Mouse (Mus musculus) midbrain, embryonic 12.5 days (tissue): ENCODE results near the gene Gnb3. TPM values are rescaled to one million over a fixed set of nuclear protein-coding genes. Genes with fewer than 3 reads are reported as not detected.
A peak's percentile ranks its signal among the peaks of the same experiment; 100 is the strongest.
"Not testable (repeated sequence)": the region's sequence is repeated elsewhere in the genome, so short reads cannot be mapped to it uniquely, and the experiment has no call there.

Experiments used
- ATAC-seq: fragments of 200-750 bp; cut with Nextera tagmentation; 2 replicates; pipeline ENCODE4 v1.8.0; 2017; ENCODE audit warnings: low read depth, moderate TSS enrichment, moderate library complexity; ENCODE audit not compliant: low FRiP score
- H3K27ac ChIP-seq: fragments of 300-500 bp; sonication (generic); replicated peaks from 2 replicates; pipeline ENCODE4 v1.5.1; 2016; ENCODE audit warnings: mild to moderate bottlenecking
- H3K27me3 ChIP-seq: fragments of 300-500 bp; sonication (generic); 2 replicates; pipeline ENCODE4 v1.6.1; 2016; ENCODE audit warnings: mild to moderate bottlenecking
- H3K36me3 ChIP-seq: fragments of 300-500 bp; sonication (generic); 2 replicates; pipeline ENCODE4 v1.6.1; 2016
- H3K4me1 ChIP-seq: fragments of 300-500 bp; sonication (generic); 2 replicates; pipeline ENCODE4 v1.6.1; 2016
- H3K4me2 ChIP-seq: fragments of 300-500 bp; sonication (generic); replicated peaks from 2 replicates; pipeline ENCODE4 v1.6.1; 2016; ENCODE audit warnings: mild to moderate bottlenecking, moderate library complexity
- H3K4me3 ChIP-seq: fragments of 300-500 bp; sonication (generic); 2 replicates; pipeline ENCODE4 v1.5.1; 2016; ENCODE audit warnings: mild to moderate bottlenecking
- H3K9ac ChIP-seq: fragments of 300-500 bp; sonication (generic); replicated peaks from 2 replicates; pipeline ENCODE4 v1.6.1; 2016; ENCODE audit warnings: mild to moderate bottlenecking, moderate library complexity
- H3K9me3 ChIP-seq: fragments of 300-500 bp; sonication (generic); 2 replicates; pipeline ENCODE4 v1.6.1; 2016; ENCODE audit warnings: mild to moderate bottlenecking
- WGBS: fragments of 180-500 bp; shearing (Covaris S2); methylation state at CpG from one replicate; pipeline ENCODE4 v1.1.7; 2016; 5-methylcytosine and 5-hydroxymethylcytosine counted together
- polyA plus RNA-seq: library from polyadenylated mRNA; unstranded; fragments of >200 nt; fragmentation: Nextera tagmentation; extraction: Ambion mirVana; gene quantifications from 2 replicates; pipeline ENCODE4 v1.2.1, GENCODE M21; 2016

Gnb3 gene
- polyA plus RNA-seq, 1 experiment from 2014 or later: 5.5 TPM

DNA sequence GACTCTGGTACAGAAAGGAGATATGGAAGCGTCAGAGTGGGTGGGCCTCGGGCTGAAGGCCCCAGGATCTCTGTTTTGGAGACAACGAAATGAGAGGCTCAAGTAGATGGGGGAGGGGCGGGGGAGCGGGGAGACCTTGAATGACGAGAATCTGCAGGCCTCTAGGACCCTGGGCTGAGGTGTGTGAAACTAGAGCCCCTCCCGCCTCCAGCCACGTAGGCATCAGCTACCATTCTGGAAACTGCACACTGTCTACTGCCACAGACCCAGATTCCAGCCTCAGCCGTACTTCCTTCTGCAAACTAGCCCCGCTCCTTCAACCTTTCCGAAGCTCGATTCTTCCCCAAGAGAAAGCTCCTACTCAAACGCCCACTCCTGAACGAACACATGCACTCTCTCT lies 16.2 kb upstream of the Gnb3 start:
- peak; percentile 53 for ATAC-seq
- WGBS: 9% methylated on average over 14 of the region's 14 CpGs
- Histone ChIP-seq H3K4me2 (peak overlapping the region; percentile 85), H3K9me3 (no peaks in the 10 kb centered on the region), H3K4me3 (peak overlapping the region; percentile 75), H3K9ac (peak overlapping the region; percentile 97), H3K27me3 (peaks cover 24% of the 10 kb centered on the region), H3K27ac (peak overlapping the region; percentile 95), H3K4me1 (peaks cover 43% of the 10 kb centered on the region), H3K36me3 (no peaks in the 10 kb centered on the region)

DNA sequence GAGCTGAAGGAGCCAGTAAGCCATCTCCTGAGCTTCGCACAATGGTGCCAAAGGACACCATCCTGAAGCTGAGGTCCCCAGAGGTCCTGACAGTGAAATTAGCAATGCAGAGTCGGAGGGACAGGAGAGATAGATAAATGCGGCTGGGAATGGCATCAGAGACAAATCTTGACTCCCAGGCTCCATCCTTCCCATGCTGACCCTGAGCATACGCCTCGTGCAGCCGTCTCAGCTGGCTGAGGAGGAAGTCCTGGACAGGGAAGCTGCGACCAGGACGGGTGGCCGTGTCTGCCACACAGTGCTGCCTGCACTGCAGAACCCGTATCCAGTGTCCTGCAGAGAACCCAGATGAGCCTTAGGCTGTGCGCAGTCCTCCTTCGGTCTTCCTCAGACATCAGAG lies 14.6 kb upstream of the Gnb3 start:
- H3K4me3 ChIP-seq: no peak overlapping the region
- peaks cover 21% of the 10 kb centered on the region for H3K27me3 ChIP-seq
- 79% methylated on average over 12 of the region's 12 CpGs for WGBS
- H3K4me2 ChIP-seq: no peak overlapping the region
- ATAC-seq: no peak
- no peak overlapping the region for H3K9ac ChIP-seq
- no peaks in the 10 kb centered on the region for H3K9me3 ChIP-seq
- H3K27ac ChIP-seq: no peak overlapping the region
- 0 out of 2 replicates have a peak, but pooled peaks cover 5% of the 10 kb centered on the region for H3K36me3 ChIP-seq
- H3K4me1 ChIP-seq: peaks cover 27% of the 10 kb centered on the region

DNA sequence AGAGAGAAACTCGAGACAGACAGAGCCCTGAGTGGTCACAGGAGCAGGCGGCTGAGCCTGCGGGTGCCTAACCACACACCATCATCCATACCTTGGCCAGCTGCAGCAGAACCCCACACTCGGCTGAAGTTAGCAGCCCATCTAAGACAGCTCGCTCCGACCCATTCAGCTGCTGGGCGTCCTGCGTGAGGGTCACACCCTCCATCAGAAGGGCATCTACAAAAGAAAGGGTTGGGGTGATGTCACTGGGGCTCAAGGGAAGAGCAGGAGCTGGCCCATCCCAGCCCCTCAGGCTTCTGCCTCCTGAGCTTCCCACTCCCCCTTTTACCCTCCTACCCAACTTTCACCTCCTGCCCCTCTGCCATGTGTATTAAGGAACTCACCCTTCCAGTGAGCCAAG lies 10.5 kb upstream of the Gnb3 start:
- H3K9me3 ChIP-seq: no peaks in the 10 kb centered on the region
- no peak overlapping the region for H3K4me3 ChIP-seq
- H3K27ac ChIP-seq: no peak overlapping the region
- H3K27me3 ChIP-seq: peaks cover 6% of the 10 kb centered on the region; the same call in 1 of the 2 replicates
- no peak overlapping the region for H3K9ac ChIP-seq
- 65% methylated on average over 8 of the region's 8 CpGs for WGBS
- H3K4me2 ChIP-seq: no peak overlapping the region
- H3K36me3 ChIP-seq: 0 out of 2 replicates have a peak, but pooled peaks cover 5% of the 10 kb centered on the region
- no peak for ATAC-seq
- peaks cover 8% of the 10 kb centered on the region; the same call in 1 of the 2 replicates for H3K4me1 ChIP-seq

DNA sequence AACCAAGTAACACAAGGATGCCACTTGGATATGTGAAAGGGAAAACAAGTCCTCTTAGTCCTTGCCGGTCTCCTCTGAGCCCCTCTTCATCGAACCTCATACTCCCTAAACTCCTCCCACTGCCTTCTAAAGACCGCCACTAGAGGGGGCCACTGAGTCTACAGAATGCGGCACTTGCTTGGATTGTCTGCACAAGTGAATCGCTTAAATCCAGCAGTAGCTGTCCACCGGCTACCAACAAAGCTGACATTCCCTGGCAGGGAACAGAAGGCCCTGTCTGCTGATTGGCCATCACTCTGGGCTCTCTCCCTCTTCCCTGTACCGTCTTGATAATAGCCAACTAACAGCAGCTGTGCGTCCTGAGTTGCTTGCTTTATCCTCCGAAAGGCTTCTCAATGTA lies 7.2 kb upstream of the Gnb3 start:
- Histone ChIP-seq H3K9me3 (no peaks in the 10 kb centered on the region), H3K9ac (no peak overlapping the region)

DNA sequence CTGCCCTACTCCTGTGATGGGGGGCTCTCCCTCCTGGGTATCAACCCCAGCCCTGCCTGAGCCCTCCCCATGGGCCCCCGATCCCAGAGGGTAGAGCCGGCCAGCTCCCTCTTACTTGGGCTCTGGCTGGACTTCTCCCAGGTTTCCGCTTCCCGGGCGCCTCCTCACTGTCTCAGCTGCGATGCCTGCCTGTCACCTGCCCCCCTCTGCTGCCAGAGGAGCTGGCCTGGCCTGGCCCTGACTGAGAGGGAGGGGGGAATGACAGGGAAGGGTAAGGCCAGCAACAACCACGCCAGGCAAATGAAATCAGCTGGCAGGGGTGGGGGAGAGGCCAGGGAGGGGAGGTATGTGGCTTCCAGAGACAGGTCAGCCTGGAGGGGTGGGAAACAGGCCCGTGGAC lies 270 bp downstream of the Gnb3 start:
- ATAC-seq: peak; percentile 45
- Histone ChIP-seq H3K4me1 (peaks cover 17% of the 10 kb centered on the region), H3K4me2 (peak overlapping the region; percentile 24), H3K27ac (peak overlapping the region; percentile 77), H3K27me3 (peaks cover 12% of the 10 kb centered on the region), H3K9me3 (no peaks in the 10 kb centered on the region), H3K36me3 (peaks cover 5% of the 10 kb centered on the region; the same call in 1 of the 2 replicates), H3K9ac (peak overlapping the region; percentile 7; the same call in 1 of the 2 replicates), H3K4me3 (no peak overlapping the region)
- WGBS: 5% methylated on average over 8 of the region's 8 CpGs

More for the DNA sequence above, 7.2 kb upstream of the Gnb3 start:
- peak; percentile 90 for ATAC-seq
- H3K4me1 ChIP-seq: 0 out of 2 replicates have a peak, but pooled peaks cover 7% of the 10 kb centered on the region
- no peak overlapping the region for H3K4me2 ChIP-seq
- WGBS: 5% methylated on average over 9 of the region's 9 CpGs
- no peak overlapping the region for H3K4me3 ChIP-seq
- H3K36me3 ChIP-seq: 0 out of 2 replicates have a peak, but pooled peaks cover 5% of the 10 kb centered on the region
- H3K27me3 ChIP-seq: no peaks in the 10 kb centered on the region
- peak overlapping the region; percentile 67 for H3K27ac ChIP-seq

DNA sequence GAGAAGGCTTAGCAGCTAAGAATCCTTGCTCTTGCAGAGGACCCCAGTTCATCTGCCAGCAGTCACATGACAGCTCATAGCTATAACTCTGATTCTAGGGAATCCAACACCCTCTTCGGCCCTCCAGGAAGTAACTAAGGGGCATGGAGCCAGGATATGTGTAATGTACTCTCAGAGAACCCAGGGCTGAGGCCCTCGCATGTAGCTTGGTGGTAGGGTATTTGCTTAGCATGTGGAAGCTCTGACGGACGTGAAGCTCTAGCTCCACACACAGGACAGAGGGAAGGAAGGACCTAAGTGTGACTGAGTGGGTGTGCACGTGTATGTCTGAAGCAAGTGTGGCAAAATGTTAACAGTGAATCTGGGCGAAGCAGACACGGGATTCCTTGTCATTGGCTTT lies 3.7 kb downstream of the Gnb3 start:
- Histone ChIP-seq H3K27ac (no peak overlapping the region), H3K4me2 (no peak overlapping the region), H3K27me3 (peaks cover 12% of the 10 kb centered on the region), H3K36me3 (peaks cover 35% of the 10 kb centered on the region), H3K9me3 (no peaks in the 10 kb centered on the region), H3K4me1 (peaks cover 32% of the 10 kb centered on the region), H3K9ac (no peak overlapping the region), H3K4me3 (no peak overlapping the region)
- 83% methylated on average over 7 of the region's 7 CpGs for WGBS
- ATAC-seq: no peak

DNA sequence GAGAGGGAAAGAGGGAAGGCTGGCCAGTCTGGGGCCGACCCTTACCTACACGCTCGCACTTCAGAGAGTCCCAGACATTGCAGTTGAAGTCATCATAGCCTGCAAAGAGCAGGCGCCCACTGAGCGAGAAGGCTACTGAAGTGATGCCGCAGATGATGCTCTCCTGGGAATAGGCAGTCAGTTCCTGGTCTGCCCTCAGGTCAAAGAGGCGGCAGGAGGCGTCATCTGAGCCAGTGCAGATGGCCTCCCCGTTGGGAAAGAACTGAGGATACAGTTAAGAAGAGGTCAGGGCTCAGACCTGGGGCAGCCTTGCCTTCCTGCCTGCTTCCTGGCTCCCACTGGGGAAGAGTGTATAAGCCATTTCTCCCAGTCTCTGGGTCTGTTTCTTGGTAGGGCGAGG lies 4.5 kb downstream of the Gnb3 start:
- Histone ChIP-seq H3K9me3 (no peaks in the 10 kb centered on the region), H3K9ac (no peak overlapping the region), H3K27ac (0 out of 2 replicates have a peak overlapping the region, but pooled peaks have one; percentile 39), H3K27me3 (peaks cover 12% of the 10 kb centered on the region), H3K4me1 (peaks cover 35% of the 10 kb centered on the region), H3K4me2 (no peak overlapping the region), H3K4me3 (no peak overlapping the region), H3K36me3 (peaks cover 32% of the 10 kb centered on the region)
- ATAC-seq: no peak
- WGBS: 72% methylated on average over 10 of the region's 10 CpGs

DNA sequence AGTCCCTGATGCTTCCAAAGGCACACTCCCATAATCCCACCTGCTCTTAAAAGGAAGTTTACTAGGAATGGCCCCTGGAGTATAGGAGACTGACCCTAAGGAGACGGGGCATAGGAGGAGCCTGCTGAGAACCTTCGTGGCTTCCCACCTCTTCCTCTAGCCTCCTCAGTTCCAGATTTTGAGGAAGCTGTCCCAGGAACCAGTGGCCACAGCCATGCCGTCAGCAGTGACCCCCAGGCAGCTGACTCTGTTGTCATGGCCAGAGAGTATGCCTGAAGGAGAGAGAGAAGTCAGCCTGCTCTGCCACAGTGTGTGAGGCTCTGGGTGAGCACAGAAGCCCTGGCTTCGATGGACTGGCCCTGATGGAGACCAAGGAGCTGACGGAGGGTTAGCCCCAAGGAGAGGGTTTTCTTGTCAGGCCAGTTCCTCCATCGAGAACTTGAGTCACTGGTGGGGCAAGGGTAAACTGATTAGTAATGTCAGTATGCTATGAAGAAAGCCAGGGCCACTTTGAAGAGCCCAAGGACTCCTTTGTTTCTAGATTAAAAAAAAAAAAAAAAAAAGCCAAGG lies 5.5 kb downstream of the Gnb3 start:
- peaks cover 32% of the 10 kb centered on the region for H3K36me3 ChIP-seq
- H3K4me3 ChIP-seq: no peak overlapping the region
- 87% methylated on average over 6 of the region's 6 CpGs for WGBS
- 0 out of 2 replicates have a peak overlapping the region, but pooled peaks have one; percentile 5 for H3K27ac ChIP-seq
- ATAC-seq: no peak
- no peaks in the 10 kb centered on the region for H3K9me3 ChIP-seq
- H3K4me1 ChIP-seq: peaks cover 30% of the 10 kb centered on the region
- H3K4me2 ChIP-seq: no peak overlapping the region
- peaks cover 10% of the 10 kb centered on the region for H3K27me3 ChIP-seq
- H3K9ac ChIP-seq: no peak overlapping the region

DNA sequence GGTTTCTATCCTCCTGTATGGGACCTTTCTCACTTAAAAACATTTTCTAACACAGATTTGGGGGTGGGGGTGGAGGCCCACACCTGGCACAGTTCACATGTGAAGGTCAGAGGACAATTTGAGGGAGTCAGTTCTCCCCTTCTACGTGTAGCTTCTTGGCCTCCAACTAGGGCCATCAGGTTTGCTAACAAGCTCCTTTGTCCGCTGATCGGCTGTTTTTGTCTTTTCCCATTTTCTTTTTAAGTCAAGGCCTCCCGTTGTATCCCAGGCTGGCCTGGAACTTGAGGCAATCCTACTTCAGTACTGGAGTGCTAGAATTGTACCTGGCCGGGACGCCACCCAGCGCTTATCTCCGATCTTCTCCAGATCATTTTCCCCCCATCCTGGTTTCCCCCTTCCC lies 8.4 kb downstream of the Gnb3 start:
- peaks cover 35% of the 10 kb centered on the region for H3K4me1 ChIP-seq
- H3K9ac ChIP-seq: 0 out of 2 replicates have a peak overlapping the region, but pooled peaks have one; percentile 28
- peak overlapping the region; percentile 80 for H3K4me2 ChIP-seq
- no peak overlapping the region for H3K27ac ChIP-seq
- H3K4me3 ChIP-seq: peak overlapping the region; percentile 66; the same call in 1 of the 2 replicates
- no peaks in the 10 kb centered on the region for H3K9me3 ChIP-seq
- peaks cover 38% of the 10 kb centered on the region for H3K36me3 ChIP-seq
- 96% methylated on average over 8 of the region's 8 CpGs for WGBS
- no peaks in the 10 kb centered on the region for H3K27me3 ChIP-seq
- ATAC-seq: no peak

DNA sequence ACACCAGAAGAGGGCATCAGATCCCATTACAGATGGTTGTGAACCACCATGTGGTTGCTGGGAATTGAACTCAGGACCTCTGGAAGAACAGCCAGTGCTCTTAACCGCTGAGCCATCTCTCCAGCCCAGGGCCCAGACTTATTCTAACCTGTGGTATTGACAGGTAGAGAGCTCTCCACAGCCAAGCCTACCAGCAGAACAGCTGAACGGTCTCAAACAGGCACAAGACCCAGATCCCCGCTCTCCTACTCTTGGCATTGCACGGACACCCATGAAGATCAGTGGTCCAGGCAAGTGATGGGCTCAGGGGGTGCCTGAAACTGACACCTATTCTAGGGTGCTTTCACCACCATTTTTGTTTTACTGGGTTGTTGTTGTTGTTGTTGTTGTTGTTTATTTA lies 8.9 kb downstream of the Gnb3 start:
- not testable (repeated sequence) for H3K27me3 ChIP-seq, ATAC-seq, H3K27ac ChIP-seq, H3K9me3 ChIP-seq
- peak overlapping the region; percentile 80 for H3K4me2 ChIP-seq
- peak overlapping the region; percentile 28; the same call in 1 of the 2 replicates for H3K9ac ChIP-seq
- whole genome bisulfite sequencing: 94% methylated on average over 4 of the region's 4 CpGs
- peak overlapping the region; percentile 66 for H3K4me3 ChIP-seq
- peaks cover 39% of the 10 kb centered on the region for H3K36me3 ChIP-seq
- peaks cover 35% of the 10 kb centered on the region for H3K4me1 ChIP-seq

DNA sequence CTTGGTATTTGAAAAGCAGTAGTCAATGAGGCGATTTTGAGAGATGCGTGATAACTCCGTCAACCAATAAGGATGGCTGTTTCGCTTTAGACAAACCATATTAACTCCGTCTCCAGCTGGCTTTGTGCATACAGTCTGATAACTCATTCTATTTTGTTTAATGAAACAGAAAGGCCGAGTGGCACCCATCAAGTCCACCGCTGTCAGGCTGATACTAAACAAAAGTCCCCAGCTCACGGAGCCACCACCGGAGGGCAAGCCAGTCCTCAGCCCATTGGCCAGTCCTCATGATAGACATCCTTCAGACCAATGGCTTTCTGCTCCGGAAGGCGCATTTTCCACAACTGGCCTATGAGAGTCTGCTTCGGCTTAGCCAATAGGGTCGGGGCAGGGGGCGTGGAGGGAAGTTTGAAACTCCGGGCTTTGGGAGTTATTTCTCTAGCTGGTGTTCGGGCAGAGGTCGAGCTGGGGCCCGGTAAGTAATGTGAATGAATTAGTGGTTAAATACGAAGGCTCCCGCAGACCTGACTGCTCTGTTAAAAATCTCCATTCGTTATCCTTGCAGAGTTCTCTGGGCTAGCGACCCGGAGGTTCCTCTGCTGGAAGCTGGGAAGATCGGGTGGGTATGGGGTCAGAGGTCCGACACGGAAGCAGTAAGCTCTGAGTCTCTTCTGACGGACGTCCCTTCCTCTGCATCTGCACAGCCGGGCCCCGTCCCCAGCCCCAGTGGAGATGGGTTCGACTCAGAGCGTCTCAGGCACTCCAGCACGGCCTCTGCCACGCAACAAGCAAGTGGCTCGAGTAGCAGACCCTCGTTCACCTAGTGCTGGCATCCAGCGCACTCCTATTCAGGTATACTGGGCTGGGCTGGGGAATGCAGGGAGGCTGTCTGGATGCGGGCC lies 10.0 kb downstream of the Gnb3 start:
- Histone ChIP-seq H3K27ac (peak overlapping the region; percentile 89), H3K4me2 (peak overlapping the region; percentile 80), H3K36me3 (peaks cover 50% of the 10 kb centered on the region), H3K4me1 (peaks cover 35% of the 10 kb centered on the region), H3K27me3 (no peaks in the 10 kb centered on the region), H3K4me3 (peak overlapping the region; percentile 66), H3K9me3 (no peaks in the 10 kb centered on the region), H3K9ac (peak overlapping the region; percentile 70)
- WGBS: under 1% methylated on average over 38 of the region's 38 CpGs
- ATAC-seq: peak; percentile 86
